Mouse (Mus musculus) C2C12 (cell line): ENCODE results near the gene Gas7. TPM values are rescaled to one million over a fixed set of nuclear protein-coding genes. Genes with fewer than 3 reads are reported as not detected.

Experiments
- H3K27me3 ChIP-seq: one replicate; pipeline ENCODE4 v1.6.1; 2011; ENCODE audit not compliant: control insufficient read depth, insufficient read depth, insufficient read length
- H3K36me3 ChIP-seq: one replicate; pipeline ENCODE4 v1.6.1; 2011; ENCODE audit not compliant: control insufficient read depth, insufficient read depth
- H3K4me3 ChIP-seq: one replicate; pipeline ENCODE4 v1.5.1; 2011; ENCODE audit warnings: mild to moderate bottlenecking, control low read depth; ENCODE audit not compliant: poor library complexity, insufficient read depth, severe bottlenecking
- H3K79me2 ChIP-seq: one replicate; pipeline ENCODE4 v1.6.1; 2011; ENCODE audit not compliant: control insufficient read depth, insufficient read depth
- H3K79me3 ChIP-seq: one replicate; pipeline ENCODE4 v1.6.1; 2011; ENCODE audit warnings: low read depth, control low read depth
- H3ac ChIP-seq: one replicate; pipeline ENCODE3; 2011; ENCODE audit warnings: low read depth; ENCODE audit not compliant: control insufficient read depth, insufficient read length
- CEBPB ChIP-seq: IDR thresholded peaks from one replicate; pipeline ENCODE4 v1.6.1; 2011; ENCODE audit warnings: low read depth, mild to moderate bottlenecking, control low read depth, moderate library complexity
- CTCF ChIP-seq: IDR thresholded peaks from one replicate; pipeline ENCODE4 v1.5.1; 2011; ENCODE audit not compliant: control insufficient read depth, insufficient read depth, insufficient read length
- FOSL1 ChIP-seq: IDR thresholded peaks from one replicate; pipeline ENCODE4 v1.8.0; 2011; ENCODE audit warnings: mild to moderate bottlenecking, low read length; ENCODE audit not compliant: poor library complexity, insufficient read depth, severe bottlenecking
- MAX ChIP-seq: IDR thresholded peaks from one replicate; pipeline ENCODE4 v1.6.1; 2011; ENCODE audit warnings: mild to moderate bottlenecking, control low read depth
- MYOD1 ChIP-seq: IDR thresholded peaks from one replicate; pipeline ENCODE4 v1.6.1; 2011; ENCODE audit warnings: low read depth; ENCODE audit not compliant: control insufficient read depth, insufficient read length
- MYOG ChIP-seq: IDR thresholded peaks from one replicate; pipeline ENCODE4 v1.6.1; 2011; ENCODE audit not compliant: control insufficient read depth, insufficient read length; ENCODE audit errors: extremely low read depth
- USF1 ChIP-seq: IDR thresholded peaks from one replicate; pipeline ENCODE4 v1.6.1; 2011; ENCODE audit warnings: low read depth, mild to moderate bottlenecking, control low read depth, moderate library complexity
- polyA plus RNA-seq: library from polyadenylated mRNA; unstranded; fragments of >200 nt; fragmentation: generic; extraction: Trizol; gene quantifications from one replicate; pipeline ENCODE4 v1.2.1, GENCODE M21; 2012; ENCODE audit warnings: missing spikeins

Gene Gas7
- polyA plus RNA-seq, 1 experiment, result not detected

GRCm38 (mm10) chr11:67533151-67533550 lies 77.9 kb downstream of the Gas7 start:
- no peak for TF ChIP-seq MAX
- no peak for TF ChIP-seq MYOD1
- no peak for TF ChIP-seq FOSL1
- no peak for TF ChIP-seq USF1
- TF ChIP-seq CEBPB, result no peak
- no peak for TF ChIP-seq CTCF
- no peak for TF ChIP-seq MYOG
- no peaks in the 10 kb centered on the region for H3K27me3 ChIP-seq
- no peak overlapping the region for H3ac ChIP-seq
- H3K36me3 ChIP-seq, result no peaks in the 10 kb centered on the region
- H3K4me3 ChIP-seq, result no peak overlapping the region
- H3K79me2 ChIP-seq, result no peaks in the 10 kb centered on the region
- H3K79me3 ChIP-seq, result no peaks in the 10 kb centered on the region

- no peak for TF ChIP-seq CEBPB
- Histone ChIP-seq H3K4me3 (no peak overlapping the region), H3K79me3 (no peaks in the 10 kb centered on the region), H3K27me3 (no peaks in the 10 kb centered on the region), H3K36me3 (no peaks in the 10 kb centered on the region), H3ac (no peak overlapping the region), H3K79me2 (no peaks in the 10 kb centered on the region)
Observed at GRCm38 (mm10) chr11:67535703-67536102, 80.5 kb downstream of the Gas7 start.

- TF ChIP-seq CEBPB (no peak), MYOG (no peak), CTCF (no peak), MAX (no peak), USF1 (no peak), MYOD1 (no peak)
- no peaks in the 10 kb centered on the region for H3K79me2 ChIP-seq
- no peaks in the 10 kb centered on the region for H3K79me3 ChIP-seq
Observed at GRCm38 (mm10) chr11:67536413-67536812, 81.2 kb downstream of the Gas7 start.

DNA sequence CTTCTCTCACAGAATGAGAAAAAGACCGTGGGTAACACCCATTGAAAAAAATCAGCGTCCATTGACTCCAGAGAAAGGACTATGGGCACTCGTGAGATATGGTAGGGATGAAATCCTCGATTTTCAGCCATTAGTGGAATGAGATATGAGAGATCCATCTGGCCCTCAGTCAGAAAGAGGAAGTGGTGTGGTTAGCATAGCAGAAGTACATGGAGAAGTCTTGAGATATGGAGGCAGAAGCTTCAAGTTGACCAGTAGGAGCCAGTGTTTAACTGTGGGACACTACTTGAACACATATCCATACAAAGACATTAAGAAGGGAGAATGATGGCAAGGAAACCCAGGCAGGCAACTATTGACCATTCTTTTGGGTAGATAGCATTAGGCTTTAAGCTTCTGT lies 82.1 kb downstream of the Gas7 start:
- no peaks in the 10 kb centered on the region for H3K79me2 ChIP-seq
- H3ac ChIP-seq, result no peak overlapping the region
- H3K79me3 ChIP-seq, result no peaks in the 10 kb centered on the region
- no peaks in the 10 kb centered on the region for H3K27me3 ChIP-seq
- TF ChIP-seq CTCF (no peak), MAX (no peak), MYOG (no peak), MYOD1 (no peak), CEBPB (no peak), FOSL1 (no peak), USF1 (no peak)
- no peak overlapping the region for H3K4me3 ChIP-seq
- no peaks in the 10 kb centered on the region for H3K36me3 ChIP-seq

More at GRCm38 (mm10) chr11:67536413-67536812, 81.2 kb downstream of the Gas7 start:
- H3ac ChIP-seq, result no peak overlapping the region
- H3K4me3 ChIP-seq, result no peak overlapping the region
- H3K27me3 ChIP-seq, result no peaks in the 10 kb centered on the region
- H3K36me3 ChIP-seq, result no peaks in the 10 kb centered on the region

GRCm38 (mm10) chr11:67538557-67538956 lies 83.3 kb downstream of the Gas7 start:
- Histone ChIP-seq H3ac (no peak overlapping the region), H3K36me3 (no peaks in the 10 kb centered on the region), H3K27me3 (no peaks in the 10 kb centered on the region), H3K79me2 (no peaks in the 10 kb centered on the region), H3K79me3 (no peaks in the 10 kb centered on the region), H3K4me3 (no peak overlapping the region)
- TF ChIP-seq CEBPB (no peak), MYOG (no peak), CTCF (no peak), USF1 (no peak)

DNA sequence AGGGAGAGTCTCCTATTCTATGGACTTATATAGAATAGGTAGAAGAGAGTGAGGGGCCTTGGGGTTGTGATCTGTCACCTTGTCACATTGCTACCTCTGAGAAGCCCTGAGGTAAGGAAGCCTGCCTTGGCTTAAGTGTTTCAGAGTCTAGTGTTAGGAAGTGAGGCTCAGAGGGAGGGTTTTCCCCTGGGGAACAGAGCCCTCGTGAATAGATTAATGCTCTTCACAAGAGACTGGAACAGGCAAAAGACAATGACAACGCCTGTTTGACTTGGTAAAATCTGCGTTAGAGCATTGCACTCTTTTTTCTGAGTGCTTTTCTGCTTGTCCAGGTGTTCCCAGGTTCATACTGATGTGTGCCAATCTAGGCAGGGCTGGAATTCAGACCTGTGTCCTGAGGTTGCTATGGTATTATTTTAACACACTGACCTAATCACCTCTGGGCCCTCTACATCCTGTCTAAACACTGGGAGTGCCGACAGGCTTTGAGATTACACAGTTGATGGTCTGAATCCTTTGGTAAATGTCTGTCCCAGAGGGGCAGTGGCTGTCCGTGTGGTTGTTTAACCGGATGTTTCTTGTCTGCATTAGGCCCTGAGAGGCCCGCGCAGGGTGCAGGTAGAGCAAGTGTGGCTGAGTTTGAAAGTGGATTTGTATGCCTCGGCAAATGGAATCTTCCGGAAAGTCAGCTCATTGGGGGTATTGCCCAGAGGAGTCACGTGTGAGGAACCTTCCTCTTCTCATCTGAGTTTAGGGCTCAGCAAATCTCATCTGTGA lies 89.6 kb downstream of the Gas7 start:
- no peaks in the 10 kb centered on the region for H3K79me2 ChIP-seq
- H3K27me3 ChIP-seq, result no peaks in the 10 kb centered on the region
- H3K79me3 ChIP-seq, result no peaks in the 10 kb centered on the region
- H3K4me3 ChIP-seq, result no peak overlapping the region
- no peak overlapping the region for H3ac ChIP-seq
- TF ChIP-seq CEBPB (no peak), MAX (no peak), USF1 (no peak)
- H3K36me3 ChIP-seq, result no peaks in the 10 kb centered on the region
